Mouse (Mus musculus): Measurements from ENCODE around the gene Gm498. TPM values are rescaled to one million over a fixed set of nuclear protein-coding genes. Genes with fewer than 3 reads are reported as not detected.

Gm498 gene
- polyA plus RNA-seq, 1 experiment = not detected

DNA sequence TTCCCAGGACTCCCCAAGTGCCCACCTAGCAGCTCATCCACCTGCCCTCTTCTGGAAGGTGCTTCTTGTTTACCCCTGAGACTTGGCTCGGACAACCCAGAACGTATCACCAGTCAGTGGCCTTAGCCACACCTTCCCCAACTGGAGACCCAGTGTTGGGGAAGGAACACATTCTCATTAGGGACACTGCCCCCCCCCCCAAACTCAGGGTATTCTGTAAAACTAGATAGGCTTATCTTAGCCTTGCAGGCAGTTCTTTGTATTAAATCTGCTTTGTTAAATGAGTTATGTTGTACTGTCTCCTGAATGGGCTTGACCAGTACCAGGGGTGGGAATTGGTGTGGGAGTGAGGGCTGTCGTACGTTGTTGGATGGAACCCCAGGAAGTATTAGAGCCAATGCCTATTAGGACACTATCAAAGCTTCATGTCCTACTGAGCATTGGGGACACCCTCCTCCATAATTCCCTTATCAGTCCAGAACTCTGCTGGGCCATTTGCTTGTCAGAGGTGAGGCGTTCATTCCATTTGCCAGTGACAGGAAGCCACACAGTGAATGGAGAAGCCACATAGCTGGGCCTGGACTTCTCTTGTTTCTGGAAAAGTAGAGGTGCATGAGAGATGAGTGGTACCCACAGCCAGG, 18.4 kb upstream of the Gm498 start:
- H3K79me2 ChIP-seq (ENCODE audit: control insufficient read depth, insufficient read depth) = no peaks in the 10 kb centered on the region
- peaks cover 22% of the 10 kb centered on the region for H3K36me3 ChIP-seq (ENCODE audit: control insufficient read depth, insufficient read depth)
- H3K4me3 ChIP-seq (ENCODE audit: insufficient read depth, poor library complexity, severe bottlenecking) = no peak overlapping the region
- H3ac ChIP-seq (ENCODE audit: control insufficient read depth, insufficient read length, low read depth) = no peak overlapping the region
- no peaks in the 10 kb centered on the region for H3K27me3 ChIP-seq (ENCODE audit: control insufficient read depth, insufficient read depth, insufficient read length)
- H3K79me3 ChIP-seq (ENCODE audit: low read depth) = no peaks in the 10 kb centered on the region
- TF ChIP-seq CEBPB (IDR thresholded peaks at IDR 0.05; ENCODE audit: low read depth) (no peak), FOSL1 (IDR thresholded peaks at IDR 0.05; ENCODE audit: insufficient read depth, low read length, poor library complexity, severe bottlenecking) (no peak), MYOG (IDR thresholded peaks at IDR 0.05; ENCODE audit: control insufficient read depth, extremely low read depth, insufficient read length) (no peak), CTCF (IDR thresholded peaks at IDR 0.05; ENCODE audit: control insufficient read depth, insufficient read depth, insufficient read length) (no peak), MAX (IDR thresholded peaks at IDR 0.05) (no peak), MYOD1 (IDR thresholded peaks at IDR 0.05; ENCODE audit: control insufficient read depth, insufficient read length, low read depth) (no peak), USF1 (IDR thresholded peaks at IDR 0.05; ENCODE audit: low read depth) (no peak)

DNA sequence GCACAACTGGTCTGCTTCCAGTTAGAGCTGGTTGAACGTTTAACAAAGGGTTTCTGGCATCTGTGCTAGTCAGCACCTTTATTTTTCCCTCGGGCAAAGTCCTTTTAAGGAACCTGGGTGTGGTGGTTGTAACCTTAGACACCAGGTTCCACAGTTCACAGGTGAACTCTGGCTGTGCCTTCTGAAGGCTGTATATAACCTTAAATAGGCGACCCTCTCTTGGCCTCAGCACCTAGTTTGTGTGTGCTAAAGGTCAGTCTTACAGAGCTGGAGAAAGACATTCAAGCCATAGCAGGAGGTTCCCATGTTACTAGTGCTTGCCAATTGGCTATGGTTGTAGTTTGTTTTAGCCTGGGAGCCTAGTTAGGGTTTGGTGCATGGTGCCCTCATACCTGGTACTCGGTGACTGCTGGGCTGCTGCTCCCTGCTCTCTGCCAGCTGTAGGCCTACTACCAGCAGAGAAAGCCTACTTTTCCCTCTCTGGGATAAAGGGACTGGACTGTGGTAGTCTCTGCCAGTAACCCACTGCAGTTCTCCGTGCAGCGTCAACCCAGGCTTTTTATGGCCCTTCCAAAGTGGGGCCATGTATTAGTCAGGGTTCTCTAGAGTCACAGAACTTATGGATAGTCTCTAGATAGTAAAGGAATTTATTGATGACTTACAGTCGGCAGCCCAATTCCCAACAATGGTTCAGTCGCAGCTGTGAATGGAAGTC, 17.7 kb upstream of the Gm498 start:
- Histone ChIP-seq H3K27me3 (ENCODE audit: control insufficient read depth, insufficient read depth, insufficient read length) (no peaks in the 10 kb centered on the region), H3K4me3 (ENCODE audit: insufficient read depth, poor library complexity, severe bottlenecking) (no peak overlapping the region), H3K79me3 (ENCODE audit: low read depth) (no peaks in the 10 kb centered on the region), H3K36me3 (ENCODE audit: control insufficient read depth, insufficient read depth) (peaks cover 15% of the 10 kb centered on the region), H3ac (ENCODE audit: control insufficient read depth, insufficient read length, low read depth) (no peak overlapping the region), H3K79me2 (ENCODE audit: control insufficient read depth, insufficient read depth) (no peaks in the 10 kb centered on the region)
- TF ChIP-seq MYOD1 (IDR thresholded peaks at IDR 0.05; ENCODE audit: control insufficient read depth, insufficient read length, low read depth) (no peak), MAX (IDR thresholded peaks at IDR 0.05) (no peak), FOSL1 (IDR thresholded peaks at IDR 0.05; ENCODE audit: insufficient read depth, low read length, poor library complexity, severe bottlenecking) (no peak), CEBPB (IDR thresholded peaks at IDR 0.05; ENCODE audit: low read depth) (no peak), USF1 (IDR thresholded peaks at IDR 0.05; ENCODE audit: low read depth) (no peak), MYOG (IDR thresholded peaks at IDR 0.05; ENCODE audit: control insufficient read depth, extremely low read depth, insufficient read length) (no peak), CTCF (IDR thresholded peaks at IDR 0.05; ENCODE audit: control insufficient read depth, insufficient read depth, insufficient read length) (no peak)

DNA sequence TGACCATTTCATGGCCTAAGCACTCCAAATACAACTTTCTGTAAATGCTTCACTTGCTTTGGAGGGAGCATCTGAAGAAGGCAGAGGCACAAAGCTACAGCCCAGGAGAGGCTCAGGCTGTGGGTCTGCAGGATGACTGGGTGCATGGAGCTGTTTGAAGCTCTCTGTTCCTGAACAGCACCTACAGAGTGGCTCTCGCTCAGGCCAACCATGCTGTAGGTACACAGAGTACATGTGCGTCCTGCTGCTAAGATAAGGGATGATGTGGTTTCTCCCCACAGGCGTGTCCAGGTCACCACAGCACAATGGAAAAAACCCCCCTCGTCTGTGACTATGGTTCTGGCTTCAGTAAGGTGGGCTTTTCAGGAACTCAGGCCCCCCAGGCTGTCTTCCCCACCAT, 2.2 kb downstream of the Gm498 start:
- Histone ChIP-seq H3ac (ENCODE audit: control insufficient read depth, insufficient read length, low read depth) (no peak overlapping the region), H3K27me3 (ENCODE audit: control insufficient read depth, insufficient read depth, insufficient read length) (no peaks in the 10 kb centered on the region), H3K36me3 (ENCODE audit: control insufficient read depth, insufficient read depth) (no peaks in the 10 kb centered on the region), H3K79me3 (ENCODE audit: low read depth) (no peaks in the 10 kb centered on the region), H3K79me2 (ENCODE audit: control insufficient read depth, insufficient read depth) (no peaks in the 10 kb centered on the region), H3K4me3 (ENCODE audit: insufficient read depth, poor library complexity, severe bottlenecking) (no peak overlapping the region)
- TF ChIP-seq CTCF (IDR thresholded peaks at IDR 0.05; ENCODE audit: control insufficient read depth, insufficient read depth, insufficient read length) (no peak), USF1 (IDR thresholded peaks at IDR 0.05; ENCODE audit: low read depth) (no peak), MYOG (IDR thresholded peaks at IDR 0.05; ENCODE audit: control insufficient read depth, extremely low read depth, insufficient read length) (no peak), CEBPB (IDR thresholded peaks at IDR 0.05; ENCODE audit: low read depth) (no peak), MAX (IDR thresholded peaks at IDR 0.05) (no peak), MYOD1 (IDR thresholded peaks at IDR 0.05; ENCODE audit: control insufficient read depth, insufficient read length, low read depth) (no peak), FOSL1 (IDR thresholded peaks at IDR 0.05; ENCODE audit: insufficient read depth, low read length, poor library complexity, severe bottlenecking) (no peak)

DNA sequence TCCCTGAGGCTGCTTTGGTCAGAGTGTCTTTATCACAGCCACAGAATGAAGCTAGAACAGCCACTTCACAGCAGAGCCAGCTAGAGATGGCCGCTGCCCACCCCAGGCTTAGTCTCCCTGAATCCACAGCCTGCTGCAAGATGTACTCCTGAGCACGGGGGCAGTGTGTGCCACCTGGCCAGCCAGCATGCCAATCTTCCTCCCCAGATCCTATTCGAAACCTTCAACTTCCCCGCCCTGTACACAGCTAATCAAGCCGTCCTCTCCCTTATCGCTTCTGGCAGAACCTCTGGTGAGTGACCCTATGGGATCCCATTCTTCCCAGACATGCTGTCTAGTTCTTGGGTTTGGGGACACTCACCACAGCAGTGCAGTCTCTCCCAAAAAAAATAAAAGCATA, 17.1 kb downstream of the Gm498 start:
- Histone ChIP-seq H3ac (ENCODE audit: control insufficient read depth, insufficient read length, low read depth) (no peak overlapping the region), H3K79me2 (ENCODE audit: control insufficient read depth, insufficient read depth) (no peaks in the 10 kb centered on the region), H3K27me3 (ENCODE audit: control insufficient read depth, insufficient read depth, insufficient read length) (no peaks in the 10 kb centered on the region), H3K36me3 (ENCODE audit: control insufficient read depth, insufficient read depth) (no peaks in the 10 kb centered on the region), H3K4me3 (ENCODE audit: insufficient read depth, poor library complexity, severe bottlenecking) (no peak overlapping the region), H3K79me3 (ENCODE audit: low read depth) (no peaks in the 10 kb centered on the region)
- TF ChIP-seq MAX (IDR thresholded peaks at IDR 0.05) = no peak
- TF ChIP-seq MYOG (IDR thresholded peaks at IDR 0.05; ENCODE audit: control insufficient read depth, extremely low read depth, insufficient read length) = no peak
- TF ChIP-seq CTCF (IDR thresholded peaks at IDR 0.05; ENCODE audit: control insufficient read depth, insufficient read depth, insufficient read length) = no peak

DNA sequence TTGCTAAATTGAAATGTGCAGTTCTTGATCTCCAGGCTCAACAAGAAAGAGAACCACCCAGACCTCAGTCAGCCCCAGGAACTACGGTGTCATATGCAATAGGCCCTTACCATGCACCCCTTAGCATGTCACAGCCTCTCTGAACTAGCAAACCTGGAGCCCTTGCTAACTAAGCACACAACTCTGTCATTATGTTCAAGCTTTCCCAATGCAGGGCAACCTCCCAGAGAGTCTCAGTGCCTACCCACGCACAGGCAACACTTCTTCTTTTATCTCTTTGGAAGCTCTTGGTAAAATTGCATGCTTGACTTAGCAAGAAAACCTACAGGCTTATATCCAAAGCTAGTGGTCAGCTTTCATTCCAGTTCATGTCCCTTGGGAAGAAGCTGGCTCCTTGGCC, 24.5 kb downstream of the Gm498 start:
- Histone ChIP-seq H3K27me3 (ENCODE audit: control insufficient read depth, insufficient read depth, insufficient read length) (no peaks in the 10 kb centered on the region), H3K36me3 (ENCODE audit: control insufficient read depth, insufficient read depth) (no peaks in the 10 kb centered on the region), H3ac (ENCODE audit: control insufficient read depth, insufficient read length, low read depth) (no peak overlapping the region), H3K79me3 (ENCODE audit: low read depth) (no peaks in the 10 kb centered on the region), H3K79me2 (ENCODE audit: control insufficient read depth, insufficient read depth) (no peaks in the 10 kb centered on the region), H3K4me3 (ENCODE audit: insufficient read depth, poor library complexity, severe bottlenecking) (no peak overlapping the region)
- TF ChIP-seq CTCF (IDR thresholded peaks at IDR 0.05; ENCODE audit: control insufficient read depth, insufficient read depth, insufficient read length) (no peak), MYOG (IDR thresholded peaks at IDR 0.05; ENCODE audit: control insufficient read depth, extremely low read depth, insufficient read length) (no peak), CEBPB (IDR thresholded peaks at IDR 0.05; ENCODE audit: low read depth) (no peak), MYOD1 (IDR thresholded peaks at IDR 0.05; ENCODE audit: control insufficient read depth, insufficient read length, low read depth) (no peak), USF1 (IDR thresholded peaks at IDR 0.05; ENCODE audit: low read depth) (no peak), FOSL1 (IDR thresholded peaks at IDR 0.05; ENCODE audit: insufficient read depth, low read length, poor library complexity, severe bottlenecking) (no peak), MAX (IDR thresholded peaks at IDR 0.05) (no peak)
